Mouse (Mus musculus) CD4-positive, CD25-positive, alpha-beta regulatory T cell, adult 9 weeks (primary cell): Measurements from ENCODE around the gene Mucl2. TPM values are rescaled to one million over a fixed set of nuclear protein-coding genes. Genes with fewer than 3 reads are reported as not detected.

Source experiments
- polyA plus RNA-seq: library from polyadenylated mRNA; unstranded; fragments of 100-300 nt; shearing (Covaris generic); gene quantifications from one replicate; pipeline ENCODE4 v1.2.1, GENCODE M21; 2017

The Mucl2 gene
- not detected for polyA plus RNA-seq

DNA sequence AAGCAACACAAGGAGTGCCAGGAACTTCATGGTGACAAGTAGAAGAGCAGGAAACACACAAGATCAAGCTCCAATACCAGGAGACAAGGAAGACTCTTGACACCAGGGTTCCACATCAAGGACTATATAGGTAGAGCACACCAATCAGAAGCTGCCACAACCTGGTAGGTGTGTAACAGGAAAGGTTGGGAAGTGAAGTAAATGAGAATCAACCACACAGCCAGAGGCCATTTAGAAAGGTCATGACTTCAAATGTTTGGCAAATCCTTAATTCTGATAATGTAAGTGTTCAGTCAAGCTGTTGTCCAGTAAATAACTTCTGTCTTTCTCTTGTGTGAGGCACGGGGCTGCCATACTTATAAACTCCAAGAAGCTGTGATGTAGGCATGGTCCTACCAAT is at the start of gene Mucl2:
Mucl2 (minus strand) TSS at position 101 of the 400 bp plus-strand sequence.

Other genes with a start within 250 kb of the Mucl2 start
- gene Mucl1, start 143.8 kb downstream of the Mucl2 start, polyA plus RNA-seq = not detected